ENCODE assay signal across 9 mouse cellular contexts in the genomic region with DNA sequence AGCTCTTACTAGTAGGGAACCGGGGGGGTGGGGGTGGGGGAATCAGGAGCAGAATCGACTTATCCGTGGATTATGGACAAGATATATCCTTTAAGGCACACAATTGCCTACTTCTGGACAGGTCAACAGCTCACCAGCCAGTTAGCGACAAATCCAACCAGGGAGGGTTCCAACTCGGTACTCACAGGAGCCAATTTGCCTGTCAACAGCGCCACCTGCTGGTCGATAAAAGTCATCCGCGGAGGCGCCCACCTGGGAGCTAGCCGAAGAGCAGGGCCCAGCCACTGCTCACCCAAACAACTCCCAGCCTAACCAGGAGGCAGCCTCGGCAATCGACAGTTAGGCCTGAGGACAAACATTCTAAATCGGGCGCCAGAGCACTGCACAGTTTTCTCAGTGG. TPM values are rescaled to one million over a fixed set of nuclear protein-coding genes. Genes with fewer than 3 reads are reported as not detected.
DNase-seq lines count a peak whose midpoint lies in the region; ATAC-seq and TF ChIP-seq lines count a peak whose summit lies in the region.
"Had no signal": no experiment of that assay in that cellular context is flagged by ENCODE, and none has a peak within 500 bp of the region (broad histone marks: within the 10 kb centered on the region; RNA-seq: fewer than 3 reads in every experiment).

A gene (minus strand): TSS at position 327 of the 400 bp plus-strand sequence.

- peak; percentile 70 for ATAC-seq in erythroid progenitor cell, adult 5-6 weeks (replicated peaks; ENCODE audit: low FRiP score, poor library complexity, severe bottlenecking)
- ATAC-seq in heart, embryonic 15.5 days (replicated peaks; ENCODE audit: insufficient number of reproducible peaks, insufficient read depth, low FRiP score, low read depth) = 0 out of 2 replicates have a peak, but pooled peaks have one; percentile 18
- ATAC-seq in liver, postnatal 0 days = 0 out of 2 replicates have a peak, but pooled peaks have one; percentile 23
- ATAC-seq in neural tube, embryonic 15.5 days (ENCODE audit: low FRiP score) = peak; percentile 77; the same call in 1 of the 2 replicates

- H3K4me2 ChIP-seq in heart, embryonic 15.5 days = no peak within 1 kb of the TSS
- H3K4me2 ChIP-seq in liver, postnatal 0 days (ENCODE audit: low read depth, low read length) = no peak within 1 kb of the TSS
- no peak within 1 kb of the TSS for H3K4me2 ChIP-seq in neural tube, embryonic 15.5 days
- H3K4me2 ChIP-seq: embryonic facial prominence, embryonic 12.5 days had no signal

- peak; percentile 85 for TF ChIP-seq CTCF in bone marrow macrophage, adult 2 months (IDR thresholded peaks at IDR 0.05; ENCODE audit: low read depth, low read length)
- TF ChIP-seq CTCF in liver, postnatal 0 days (IDR thresholded peaks at IDR 0.05; ENCODE audit: low read depth) = peak; percentile 94
- TF ChIP-seq CTCF in thymus, adult 2 months (IDR thresholded peaks at IDR 0.05; ENCODE audit: borderline replicate concordance, control insufficient read depth, extremely low read depth, insufficient read depth, low read length, poor library complexity) = peak; percentile 89

- peak; percentile 82 to 83 for DNase-seq in B cell, adult 2 months
- DNase-seq in kidney, postnatal 14 days = peak; percentile 87
- peak; percentile 83 for DNase-seq in liver, postnatal 0 days
- peak; percentile 66 for DNase-seq in thymus, adult 2 months

- TF ChIP-seq POLR2A in bone marrow macrophage, adult 2 months (IDR thresholded peaks at IDR 0.05; ENCODE audit: borderline replicate concordance, low read depth, low read length) = no peak
- TF ChIP-seq POLR2A in thymus, adult 2 months (IDR thresholded peaks at IDR 0.05; ENCODE audit: control insufficient read depth, extremely low read depth, insufficient read depth, low read length, poor library complexity) = no peak

- no peaks in the 10 kb centered on the region for H3K36me3 ChIP-seq in heart, embryonic 15.5 days
- H3K36me3 ChIP-seq in liver, postnatal 0 days (replicated peaks; ENCODE audit: insufficient read depth, low read length) = no peaks in the 10 kb centered on the region
- H3K36me3 ChIP-seq in neural tube, embryonic 15.5 days = no peaks in the 10 kb centered on the region
- H3K36me3 ChIP-seq in thymus, adult 2 months (ENCODE audit: control insufficient read depth, insufficient read depth, low read length) = no peaks in the 10 kb centered on the region
- H3K36me3 ChIP-seq: embryonic facial prominence, embryonic 12.5 days had no signal

- H3K4me1 ChIP-seq in bone marrow macrophage, adult 2 months (ENCODE audit: control insufficient read depth, insufficient read depth, low read length) = no peaks in the 10 kb centered on the region
- no peaks in the 10 kb centered on the region for H3K4me1 ChIP-seq in heart, embryonic 15.5 days (replicated peaks)
- no peaks in the 10 kb centered on the region for H3K4me1 ChIP-seq in liver, postnatal 0 days (ENCODE audit: insufficient read depth)
- peaks cover 18% of the 10 kb centered on the region for H3K4me1 ChIP-seq in neural tube, embryonic 15.5 days
- no peaks in the 10 kb centered on the region for H3K4me1 ChIP-seq in thymus, adult 2 months (replicated peaks; ENCODE audit: control insufficient read depth, insufficient read depth, low read length)
- H3K4me1 ChIP-seq: embryonic facial prominence, embryonic 12.5 days had no signal

- H3K27me3 ChIP-seq in heart, embryonic 15.5 days = peaks cover 28% of the 10 kb centered on the region
- no peaks in the 10 kb centered on the region for H3K27me3 ChIP-seq in liver, postnatal 0 days (ENCODE audit: insufficient read depth, low read length)
- H3K27me3 ChIP-seq in neural tube, embryonic 15.5 days (replicated peaks) = no peaks in the 10 kb centered on the region
- H3K27me3 ChIP-seq in thymus, adult 2 months (ENCODE audit: control insufficient read depth, insufficient read depth, low read length) = no peaks in the 10 kb centered on the region

- no peak for TF ChIP-seq EP300 in liver, postnatal 0 days (IDR thresholded peaks at IDR 0.05; ENCODE audit: low read depth)

- 2% methylated on average over 15 of the region's 15 CpGs for WGBS in heart, embryonic 15.5 days
- 6% methylated on average over 15 of the region's 15 CpGs for WGBS in liver, postnatal 0 days (ENCODE audit: insufficient replicate concordance)
- 4% methylated on average over 15 of the region's 15 CpGs for WGBS in neural tube, embryonic 15.5 days
- 6% methylated on average over 15 of the region's 15 CpGs for WGBS in thymus, adult 2 months

- H3K27ac ChIP-seq in bone marrow macrophage, adult 2 months (ENCODE audit: insufficient read depth, low read depth, low read length) = no peak within 1 kb of the TSS
- no peak within 1 kb of the TSS for H3K27ac ChIP-seq in heart, embryonic 15.5 days
- H3K27ac ChIP-seq in liver, postnatal 0 days (ENCODE audit: low read depth) = no peak within 1 kb of the TSS
- no peak within 1 kb of the TSS for H3K27ac ChIP-seq in neural tube, embryonic 15.5 days (replicated peaks)
- H3K27ac ChIP-seq in thymus, adult 2 months (ENCODE audit: control insufficient read depth, insufficient read depth, low read length) = no peak within 1 kb of the TSS
- H3K27ac ChIP-seq: embryonic facial prominence, embryonic 12.5 days had no signal

- no peak within 1 kb of the TSS for H3K4me3 ChIP-seq in bone marrow macrophage, adult 2 months (ENCODE audit: insufficient read depth, low read length)
- no peak within 1 kb of the TSS for H3K4me3 ChIP-seq in heart, embryonic 15.5 days
- H3K4me3 ChIP-seq in liver, postnatal 0 days (ENCODE audit: low read depth, low read length) = no peak within 1 kb of the TSS
- no peak within 1 kb of the TSS for H3K4me3 ChIP-seq in neural tube, embryonic 15.5 days (replicated peaks)
- no peak within 1 kb of the TSS for H3K4me3 ChIP-seq in thymus, adult 2 months (ENCODE audit: control insufficient read depth, insufficient read depth, low read length)
- H3K4me3 ChIP-seq: embryonic facial prominence, embryonic 12.5 days had no signal

- no peak within 1 kb of the TSS for H3K9ac ChIP-seq in heart, embryonic 15.5 days
- H3K9ac ChIP-seq in liver, postnatal 0 days (replicated peaks) = no peak within 1 kb of the TSS
- no peak within 1 kb of the TSS for H3K9ac ChIP-seq in neural tube, embryonic 15.5 days (replicated peaks)
- H3K9ac ChIP-seq: embryonic facial prominence, embryonic 12.5 days had no signal

- no peaks in the 10 kb centered on the region for H3K9me3 ChIP-seq in heart, embryonic 15.5 days (replicated peaks)
- H3K9me3 ChIP-seq in liver, postnatal 0 days (ENCODE audit: low read length) = no peaks in the 10 kb centered on the region
- H3K9me3 ChIP-seq in neural tube, embryonic 15.5 days (replicated peaks) = no peaks in the 10 kb centered on the region
- H3K9me3 ChIP-seq: embryonic facial prominence, embryonic 12.5 days had no signal

RNA-seq across cellular contexts. Expression of the gene that starts here (rescaled TPM):
- not detected in 2 replicates for polyA plus RNA-seq in bone marrow macrophage, adult 2 months (2012; ENCODE audit: insufficient read depth, insufficient read length, missing spikeins)
- not detected in 2 replicates for total RNA-seq in erythroid progenitor cell, adult 5-6 weeks (2015; ENCODE audit: low replicate concordance)
- total RNA-seq in erythroid progenitor cell, adult 5-6 weeks (2017; ENCODE audit: low replicate concordance) = not detected in 2 replicates
- polyA plus RNA-seq in heart, embryonic 15.5 days (2015; fragmentation: Nextera tagmentation; extraction: Ambion mirVana) = not detected in 2 replicates
- polyA plus RNA-seq in liver, postnatal 0 days (2015; fragmentation: Nextera tagmentation; extraction: Ambion mirVana) = not detected in 2 replicates
- not detected in 2 replicates for polyA plus RNA-seq in neural tube, embryonic 15.5 days (2015; fragmentation: Nextera tagmentation; extraction: Ambion mirVana)
- polyA plus RNA-seq in thymus, adult 2 months (2012; rRNA removed) = not detected in 2 replicates
- polyA plus RNA-seq: embryonic facial prominence, embryonic 12.5 days had no signal

Comparison
In these comparisons a context has a peak if more than half of its experiments do, and no peak if none do; other contexts are left out.
1. Peak in ATAC-seq in erythroid progenitor cell, adult 5-6 weeks; RNA of the gene not detected or under 1 TPM.
2. Peak in ATAC-seq in heart, embryonic 15.5 days; RNA of the gene not detected or under 1 TPM.
3. Peak in DNase-seq and ATAC-seq in liver, postnatal 0 days; RNA of the gene not detected or under 1 TPM.
4. Peak in ATAC-seq in neural tube, embryonic 15.5 days; RNA of the gene not detected or under 1 TPM.
5. Peak in DNase-seq in thymus, adult 2 months; RNA of the gene not detected or under 1 TPM.
6. ATAC-seq: peak in every context shown above with its lines; median percentile 77 in neural tube, embryonic 15.5 days; 70 in erythroid progenitor cell, adult 5-6 weeks; 23 in liver, postnatal 0 days; 18 in heart, embryonic 15.5 days.